Mouse (Mus musculus) CH12.LX (cell line): ENCODE results near the gene Kncn. TPM values are rescaled to one million over a fixed set of nuclear protein-coding genes. Genes with fewer than 3 reads are reported as not detected.

Source experiments
- DNase-seq: peaks from one replicate; pipeline ENCODE4 v3.0.0-alpha.2; 2013; ENCODE audit errors: extremely low read depth
- H3K27ac ChIP-seq: 2 replicates; pipeline ENCODE4 v1.5.1; 2012; ENCODE audit warnings: low read depth, mild to moderate bottlenecking, control low read depth, moderate library complexity; ENCODE audit not compliant: insufficient read depth
- H3K27me3 ChIP-seq: replicated peaks from 2 replicates; pipeline ENCODE3; 2012; ENCODE audit warnings: inconsistent platforms
- H3K36me3 ChIP-seq, 2 experiments: replicated peaks in 1 of 2; 2 replicates each; pipeline versions ENCODE3 to v1.6.1; 2012; ENCODE audit warnings: inconsistent platforms in 1 of 2, low read length in 1 of 2, mild to moderate bottlenecking in 1 of 2, mixed read lengths in 1 of 2, moderate library complexity in 1 of 2; ENCODE audit not compliant: control insufficient read depth in 1 of 2, insufficient read depth in 1 of 2
- H3K4me1 ChIP-seq, 2 experiments: 2 replicates each; pipeline ENCODE4 v1.6.1; 2012; ENCODE audit warnings: inconsistent platforms in 1 of 2, moderate library complexity in 1 of 2; ENCODE audit not compliant: insufficient read depth in 2 of 2, control insufficient read depth in 1 of 2
- H3K4me2 ChIP-seq: 2 replicates; pipeline ENCODE4 v1.6.1; 2012; ENCODE audit warnings: low read depth, mild to moderate bottlenecking, control low read depth; ENCODE audit not compliant: poor library complexity, insufficient read depth, severe bottlenecking
- H3K4me3 ChIP-seq, 3 experiments: fragments of 150-350 bp in 1 of 3; sonication (generic) in 1 of 3; replicated peaks in 1 of 3; 2 replicates each; pipeline versions ENCODE3 to v1.5.1; 2011 to 2012; ENCODE audit warnings: low read depth in 2 of 3, low read length in 2 of 3, mild to moderate bottlenecking in 2 of 3, moderate library complexity in 2 of 3, control low read depth in 1 of 3, improper control_type of control experiment in 1 of 3, inconsistent platforms in 1 of 3, mixed read lengths in 1 of 3; ENCODE audit not compliant: poor library complexity in 1 of 3
- H3K79me2 ChIP-seq: replicated peaks from 2 replicates; pipeline ENCODE4 v1.6.1; 2012; ENCODE audit warnings: mild to moderate bottlenecking, moderate library complexity; ENCODE audit not compliant: control insufficient read depth, poor library complexity, insufficient read depth, severe bottlenecking; ENCODE audit errors: extremely low read depth
- H3K9ac ChIP-seq: 2 replicates; pipeline ENCODE4 v1.6.1; 2012; ENCODE audit warnings: low read depth, mild to moderate bottlenecking, control low read depth, moderate library complexity; ENCODE audit not compliant: insufficient read depth
- H3K9me3 ChIP-seq: replicated peaks from 2 replicates; pipeline ENCODE3; 2012; ENCODE audit warnings: low read length, inconsistent platforms, mixed read lengths
- BHLHE40 ChIP-seq: IDR thresholded peaks from 2 replicates; pipeline ENCODE4 v1.6.1; 2011; ENCODE audit warnings: mild to moderate bottlenecking, low read depth, low read length, improper control_type of control experiment
- CHD1 ChIP-seq: IDR thresholded peaks from 2 replicates; pipeline ENCODE4 v1.6.1; 2012; ENCODE audit warnings: low read depth, low read length, improper control_type of control experiment, inconsistent platforms
- CHD2 ChIP-seq: IDR thresholded peaks from 2 replicates; pipeline ENCODE4 v1.6.1; 2011; ENCODE audit warnings: low read length, improper control_type of control experiment
- E2F4 ChIP-seq: IDR thresholded peaks from 2 replicates; pipeline ENCODE4 v1.6.1; 2011; ENCODE audit warnings: low read depth, low read length, improper control_type of control experiment; ENCODE audit not compliant: insufficient replicate concordance
- ELF1 ChIP-seq: IDR thresholded peaks from 2 replicates; pipeline ENCODE4 v1.6.1; 2014; ENCODE audit warnings: low read depth, mild to moderate bottlenecking, inconsistent platforms, low read length, improper control_type of control experiment
- EP300 ChIP-seq: IDR thresholded peaks from 2 replicates; pipeline ENCODE4 v1.6.1; 2011; ENCODE audit warnings: low read length, improper control_type of control experiment
- ETS1 ChIP-seq: conservative IDR thresholded peaks from 2 replicates; pipeline ENCODE4 v1.6.1; 2012; ENCODE audit warnings: low read depth, mild to moderate bottlenecking, inconsistent platforms, low read length, improper control_type of control experiment, moderate library complexity
- GABPA ChIP-seq: IDR thresholded peaks from 2 replicates; pipeline ENCODE4 v1.6.1; 2012; ENCODE audit warnings: low read depth, low read length, improper control_type of control experiment, inconsistent platforms; ENCODE audit not compliant: insufficient replicate concordance
- JUN ChIP-seq: IDR thresholded peaks from 2 replicates; pipeline ENCODE4 v1.6.1; 2011; ENCODE audit warnings: low read depth, mild to moderate bottlenecking, low read length, improper control_type of control experiment, moderate library complexity; ENCODE audit not compliant: insufficient read depth
- JUND ChIP-seq: conservative IDR thresholded peaks from 2 replicates; pipeline ENCODE4 v1.6.1; 2011; ENCODE audit warnings: low read depth, low read length, improper control_type of control experiment
- KAT2A ChIP-seq: IDR thresholded peaks from 2 replicates; pipeline ENCODE4 v1.6.1; 2012; ENCODE audit warnings: low read length, improper control_type of control experiment, inconsistent platforms; ENCODE audit not compliant: insufficient replicate concordance
- MAFK ChIP-seq: IDR thresholded peaks from 2 replicates; pipeline ENCODE4 v1.6.1; 2011; ENCODE audit warnings: low read length, improper control_type of control experiment; ENCODE audit not compliant: insufficient replicate concordance
- MAZ ChIP-seq: IDR thresholded peaks from 2 replicates; pipeline ENCODE4 v1.6.1; 2012; ENCODE audit warnings: low read depth, mild to moderate bottlenecking, inconsistent platforms, low read length, improper control_type of control experiment, moderate library complexity
- MEF2A ChIP-seq: IDR thresholded peaks from 2 replicates; pipeline ENCODE4 v1.6.1; 2014; ENCODE audit warnings: low read depth, mild to moderate bottlenecking, inconsistent platforms, low read length, improper control_type of control experiment, borderline replicate concordance
- MXI1 ChIP-seq: IDR thresholded peaks from 2 replicates; pipeline ENCODE4 v1.6.1; 2011; ENCODE audit warnings: mild to moderate bottlenecking, low read depth, low read length, improper control_type of control experiment
- NELFE ChIP-seq: IDR thresholded peaks from 2 replicates; pipeline ENCODE4 v1.6.1; 2011; ENCODE audit warnings: low read depth, low read length, improper control_type of control experiment
- PAX5 ChIP-seq: IDR thresholded peaks from 2 replicates; pipeline ENCODE4 v1.6.1; 2012; ENCODE audit warnings: low read length, inconsistent platforms, mixed read lengths
- POLR2A ChIP-seq: IDR thresholded peaks from 2 replicates; pipeline ENCODE4 v1.6.1; 2011; ENCODE audit warnings: low read depth, mild to moderate bottlenecking, improper control_type of control experiment, low read length
- RCOR1 ChIP-seq: conservative IDR thresholded peaks from 2 replicates; pipeline ENCODE4 v1.6.1; 2012; ENCODE audit warnings: low read depth, mild to moderate bottlenecking, inconsistent platforms, low read length, improper control_type of control experiment
- SIN3A ChIP-seq: IDR thresholded peaks from 2 replicates; pipeline ENCODE4 v1.6.1; 2012; ENCODE audit warnings: low read length, improper control_type of control experiment, inconsistent platforms
- UBTF ChIP-seq: IDR thresholded peaks from 2 replicates; pipeline ENCODE4 v1.6.1; 2012; ENCODE audit warnings: low read depth, mild to moderate bottlenecking, inconsistent platforms, low read length, improper control_type of control experiment, moderate library complexity
- ZKSCAN1 ChIP-seq: IDR thresholded peaks from 2 replicates; pipeline ENCODE4 v1.6.1; 2012; ENCODE audit warnings: low read depth, inconsistent platforms, low read length, improper control_type of control experiment, borderline replicate concordance
- ZMIZ1 ChIP-seq: IDR thresholded peaks from 2 replicates; pipeline ENCODE4 v1.6.1; 2012; ENCODE audit warnings: low read depth, mild to moderate bottlenecking, inconsistent platforms, low read length, improper control_type of control experiment
- ZNF384 ChIP-seq: IDR thresholded peaks from 2 replicates; pipeline ENCODE4 v1.6.1; 2012; ENCODE audit warnings: low read depth, low read length, improper control_type of control experiment, inconsistent platforms
- dilution Hi-C: fragments of 300-500 bp; cut with MboI; formaldehyde crosslinking; loops from 2 replicates; pipeline ENCODE4 v1.14.3; 2020; ENCODE audit warnings: low sequenced_read_pairs; ENCODE audit not compliant: extremely low pct_unique_long_range_greater_than_20kb, extremely low pct_ligation_motif_present
- in situ Hi-C: fragments of 300-500 bp; cut with MboI; formaldehyde crosslinking; loops from 3 replicates; pipeline ENCODE4 v1.14.3; 2019; ENCODE audit warnings: low sequenced_read_pairs, low pct_ligation_motif_present, low pct_unique_long_range_greater_than_20kb, mixed read lengths
- polyA plus RNA-seq: library from polyadenylated mRNA; unstranded; fragments of >175 nt; gene quantifications from 2 replicates; pipeline ENCODE4 v1.2.1, GENCODE M21; 2012; ENCODE audit warnings: low read depth; ENCODE audit not compliant: insufficient read length
- total RNA-seq, 2 experiments: library from RNA; depleted of rRNA; stranded (reverse); fragments of 300-350 nt in 1 of 2; fragments of >200 nt in 1 of 2; gene quantifications; 2 replicates each; pipeline ENCODE4 v1.2.3; 2012 to 2014

Gene Kncn
- total and polyA plus RNA-seq, 3 experiments: not detected

- TF ChIP-seq MAZ (no peak), UBTF (no peak), NELFE (no peak), RCOR1 (peak; percentile 47; the same call in 1 of the 2 replicates), JUND (peak; percentile 75), ELF1 (peak; percentile 60), ZKSCAN1 (no peak), ZNF384 (no peak), CHD2 (no peak), JUN (peak; percentile 83), MEF2A (peak; percentile 86), PAX5 (no peak), GABPA (no peak), POLR2A (0 out of 2 replicates have a peak, but pooled peaks have one; percentile 16), KAT2A (no peak), E2F4 (no peak), SIN3A (peak; percentile 85), EP300 (peak; percentile 92), ETS1 (peak; percentile 88), MXI1 (peak; percentile 72; the same call in 1 of the 2 replicates), CHD1 (peak; percentile 83; the same call in 1 of the 2 replicates), ZMIZ1 (no peak)
Measured at GRCm38 (mm10) chr4:115847377-115847776, 36.8 kb upstream of the Kncn start (continued).

- Histone ChIP-seq H3K79me2 (peaks cover 4% of the 10 kb centered on the region), H3K4me3 (no peak overlapping the region), H3K27ac (peak overlapping the region; percentile 100), H3K27me3 (no peaks in the 10 kb centered on the region), H3K9ac (peak overlapping the region; percentile 77), H3K36me3 (peaks cover 46 to 75% of the 10 kb centered on the region in 2 experiments)
- no peak for DNase-seq
- dilution Hi-C loops (no loop called here), in situ Hi-C loops (loop anchor here (10.0 kb wide), 1 partner anchor 63 kb away; the partner anchor contains the start of genes Atpaf1 and Tex38)
- TF ChIP-seq GABPA (no peak), NELFE (no peak), EP300 (no peak), MAFK (no peak), JUN (no peak), BHLHE40 (no peak), ETS1 (no peak), MXI1 (no peak)
- TF ChIP-seq, all 38 proteins: peak for 0
- Histone ChIP-seq H3K4me1 (peaks cover 27 to 67% of the 10 kb centered on the region in 2 experiments), H3K4me2 (peak overlapping the region; percentile 69), H3K9me3 (peaks cover 4% of the 10 kb centered on the region)
Measured at GRCm38 (mm10) chr4:115848083-115848482, 36.1 kb upstream of the Kncn start.
